Mouse (Mus musculus) testis, adult 2 months (tissue): ENCODE results near the gene Gm4303. TPM values are rescaled to one million over a fixed set of nuclear protein-coding genes. Genes with fewer than 3 reads are reported as not detected.
"Not testable (repeated sequence)": the region's sequence is repeated elsewhere in the genome, so short reads cannot be mapped to it uniquely, and the experiment has no call there.

Experiments used
- H3K27ac ChIP-seq: fragments of 200-500 bp; 2 replicates; pipeline ENCODE4 v1.5.1; 2012; ENCODE audit warnings: low read depth, low read length; ENCODE audit not compliant: control insufficient read depth, insufficient read depth
- H3K27me3 ChIP-seq: fragments of 200-500 bp; 2 replicates; pipeline ENCODE4 v1.6.1; 2012; ENCODE audit warnings: mild to moderate bottlenecking, low read length, moderate library complexity; ENCODE audit not compliant: control insufficient read depth, insufficient read depth
- H3K36me3 ChIP-seq: fragments of 200-500 bp; 2 replicates; pipeline ENCODE4 v1.6.1; 2012; ENCODE audit warnings: mild to moderate bottlenecking, low read length; ENCODE audit not compliant: control insufficient read depth, insufficient read depth
- H3K4me1 ChIP-seq: fragments of 200-500 bp; 2 replicates; pipeline ENCODE4 v1.6.1; 2012; ENCODE audit warnings: low read length; ENCODE audit not compliant: control insufficient read depth, insufficient read depth
- H3K4me3 ChIP-seq: fragments of 200-500 bp; 2 replicates; pipeline ENCODE4 v1.5.1; 2012; ENCODE audit warnings: low read depth, mild to moderate bottlenecking, low read length, moderate library complexity, mixed read lengths; ENCODE audit not compliant: control insufficient read depth
- CTCF ChIP-seq: fragments of 200-500 bp; IDR thresholded peaks from 2 replicates; pipeline ENCODE4 v1.5.1; 2012; ENCODE audit warnings: low read depth, mild to moderate bottlenecking, inconsistent platforms, low read length, moderate library complexity; ENCODE audit not compliant: control insufficient read depth, insufficient read depth, insufficient replicate concordance
- POLR2A ChIP-seq: fragments of 200-500 bp; IDR thresholded peaks from 2 replicates; pipeline ENCODE4 v1.6.1; 2012; ENCODE audit warnings: low read depth, mild to moderate bottlenecking, inconsistent platforms, low read length, moderate library complexity; ENCODE audit not compliant: control insufficient read depth
- polyA plus RNA-seq: library from polyadenylated mRNA; depleted of rRNA; stranded (reverse); fragments of >200 nt; gene quantifications from 2 replicates; pipeline ENCODE4 v1.2.3, GENCODE M21; 2012; rRNA removed

Gm4303 gene
- not detected in 2 replicates for polyA plus RNA-seq

GRCm38 (mm10) chr10:100345672-100346071 is at the start of gene Gm4303:
Gene Gm4303, plus strand, starts transcription at chr10:100345972.
- H3K27ac ChIP-seq, H3K36me3 ChIP-seq, H3K4me1 ChIP-seq, H3K4me3 ChIP-seq, H3K27me3 ChIP-seq: not testable (repeated sequence)

- H3K27me3 ChIP-seq, result no peaks in the 10 kb centered on the region
- no peaks in the 10 kb centered on the region for H3K36me3 ChIP-seq
- TF ChIP-seq POLR2A (no peak), CTCF (no peak)
- no peak overlapping the region for H3K27ac ChIP-seq
- H3K4me1 ChIP-seq, result no peaks in the 10 kb centered on the region
- no peak overlapping the region for H3K4me3 ChIP-seq
These were observed 49.7 kb upstream of the Gm4303 start for GRCm38 (mm10) chr10:100296105-100296504.

GRCm38 (mm10) chr10:100300106-100300505 is 45.7 kb upstream of the Gm4303 start:
- H3K4me3 ChIP-seq, H3K36me3 ChIP-seq, H3K27ac ChIP-seq, H3K4me1 ChIP-seq, H3K27me3 ChIP-seq: not testable (repeated sequence)

GRCm38 (mm10) chr10:100335376-100335775 is 10.4 kb upstream of the Gm4303 start, which contains the start of gene Gm4301:
Gene Gm4301, plus strand, starts transcription at chr10:100335676.
- not testable (repeated sequence) for H3K27ac ChIP-seq, H3K4me3 ChIP-seq, H3K4me1 ChIP-seq, H3K27me3 ChIP-seq, H3K36me3 ChIP-seq

GRCm38 (mm10) chr10:100340536-100340935 is 5.2 kb upstream of the Gm4303 start, which contains the start of gene Gm4302:
Gene Gm4302, plus strand, starts transcription at chr10:100340836.
- H3K36me3 ChIP-seq, H3K27ac ChIP-seq, H3K27me3 ChIP-seq, H3K4me3 ChIP-seq, H3K4me1 ChIP-seq: not testable (repeated sequence)

- not testable (repeated sequence) for H3K4me3 ChIP-seq, H3K36me3 ChIP-seq
These were observed 5.0 kb downstream of the Gm4303 start, which contains the start of gene Gm4305 for GRCm38 (mm10) chr10:100350793-100351192. Gene Gm4305, plus strand, starts transcription at chr10:100351093.

DNA sequence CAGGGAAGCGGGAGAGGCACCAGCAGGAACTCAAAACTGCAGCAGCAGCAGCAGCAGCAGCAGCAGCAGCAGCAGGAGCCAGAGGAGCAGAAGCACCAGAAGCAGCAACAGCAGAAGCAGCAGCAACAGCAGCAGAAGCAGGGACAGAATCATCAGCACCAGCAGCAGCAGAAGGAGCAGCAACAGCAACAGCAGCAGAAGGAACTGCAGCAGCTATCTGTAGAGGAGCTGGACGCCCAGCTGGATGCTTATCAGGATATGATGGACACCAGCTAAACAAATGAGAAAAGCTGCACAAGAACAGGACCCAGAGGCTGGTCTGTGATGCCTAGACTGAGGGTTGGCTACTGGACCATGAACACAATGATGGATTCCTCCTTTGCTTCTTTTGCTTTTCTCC is 11.1 kb downstream of the Gm4303 start:
- H3K36me3 ChIP-seq, H3K4me3 ChIP-seq, H3K27ac ChIP-seq, H3K27me3 ChIP-seq, H3K4me1 ChIP-seq: not testable (repeated sequence)

More at GRCm38 (mm10) chr10:100350793-100351192, 5.0 kb downstream of the Gm4303 start, which contains the start of gene Gm4305:
- not testable (repeated sequence) for H3K4me1 ChIP-seq, H3K27ac ChIP-seq, H3K27me3 ChIP-seq

- not testable (repeated sequence) for H3K27ac ChIP-seq, H3K4me3 ChIP-seq, H3K4me1 ChIP-seq, H3K27me3 ChIP-seq, H3K36me3 ChIP-seq
These were observed 15.3 kb downstream of the Gm4303 start, which contains the start of gene Gm4307 for GRCm38 (mm10) chr10:100361038-100361437. Gene Gm4307, plus strand, starts transcription at chr10:100361338.

DNA sequence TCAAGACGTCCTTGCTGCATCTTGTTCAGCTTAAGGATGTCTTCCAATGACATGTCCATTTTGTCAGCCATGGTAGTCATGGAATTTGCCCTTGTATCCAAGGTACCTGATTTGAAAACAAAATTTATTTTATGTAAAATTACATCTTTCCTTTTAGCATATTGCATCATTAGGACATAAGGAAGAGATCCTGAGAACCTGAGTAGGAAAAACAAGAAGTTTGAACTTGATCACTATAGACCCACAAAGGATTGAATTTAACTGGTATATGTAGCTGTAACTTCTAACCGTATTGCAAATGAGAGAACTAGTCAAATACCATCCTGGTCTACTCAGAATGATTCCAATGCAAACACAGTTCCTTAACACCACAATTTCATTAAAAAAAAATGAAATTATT is 36.7 kb downstream of the Gm4303 start, which contains the start of gene Gm4312:
Gene Gm4312 (minus strand): TSS at position 101 of the 400 bp plus-strand sequence.
- not testable (repeated sequence) for H3K36me3 ChIP-seq, H3K4me3 ChIP-seq, H3K27ac ChIP-seq, H3K4me1 ChIP-seq, H3K27me3 ChIP-seq

Other genes starting within 250 kb of the Gm4303 start
- gene Gm4301, start 10.3 kb upstream of the Gm4303 start, polyA plus RNA-seq, result not detected in 2 replicates
- not detected in 2 replicates for gene Gm4302, start 5.1 kb upstream of the Gm4303 start, polyA plus RNA-seq
- not detected in 2 replicates for gene Gm4305, start 5.1 kb downstream of the Gm4303 start, polyA plus RNA-seq
- gene Gm4307, start 15.4 kb downstream of the Gm4303 start, polyA plus RNA-seq, result not detected in 2 replicates
- not detected in 2 replicates for gene Gm4312, start 36.6 kb downstream of the Gm4303 start, polyA plus RNA-seq
- 2.8 and 3.4 TPM in 2 replicates for gene Tmtc3, start 141.4 kb downstream of the Gm4303 start, polyA plus RNA-seq
- gene Cep290, start 141.6 kb downstream of the Gm4303 start, polyA plus RNA-seq, result 5.9 and 6.6 TPM in 2 replicates
- 22.6 and 22.8 TPM in 2 replicates for gene 4930430F08Rik, start 244.5 kb downstream of the Gm4303 start, polyA plus RNA-seq
- gene 1700017N19Rik, start 244.5 kb downstream of the Gm4303 start, polyA plus RNA-seq, result 54.3 and 79.5 TPM in 2 replicates